Mouse (Mus musculus) layer of hippocampus, adult 9-11 months (tissue): ENCODE data around the gene Nfkbiz.

Experiments used
- DNase-seq: peaks from one replicate; pipeline ENCODE4 v3.0.0; 2022

Gene Nfkbiz

GRCm38 (mm10) chr16:55798845-55799244 lies 39.9 kb downstream of the Nfkbiz start:
- DNase-seq = no peak

- DNase-seq = no peak
Measured at GRCm38 (mm10) chr16:55790326-55790725, 48.4 kb downstream of the Nfkbiz start.

GRCm38 (mm10) chr16:55789291-55789690 lies 49.4 kb downstream of the Nfkbiz start:
- DNase-seq = no peak

- no peak for DNase-seq
Measured at GRCm38 (mm10) chr16:55788671-55789070, 50.0 kb downstream of the Nfkbiz start.

GRCm38 (mm10) chr16:55787385-55788072 lies 51.2 kb downstream of the Nfkbiz start:
- DNase-seq = no peak

- no peak for DNase-seq
Measured at GRCm38 (mm10) chr16:55784379-55784778, 54.3 kb downstream of the Nfkbiz start.

GRCm38 (mm10) chr16:55783923-55784322 lies 54.8 kb downstream of the Nfkbiz start:
- no peak for DNase-seq

GRCm38 (mm10) chr16:55782911-55783310 lies 55.8 kb downstream of the Nfkbiz start:
- no peak for DNase-seq

- no peak for DNase-seq
Measured at GRCm38 (mm10) chr16:55781809-55782208, 56.9 kb downstream of the Nfkbiz start.

GRCm38 (mm10) chr16:55780958-55781558 lies 57.6 kb downstream of the Nfkbiz start:
- no peak for DNase-seq

- no peak for DNase-seq
Measured at GRCm38 (mm10) chr16:55776329-55776728, 62.4 kb downstream of the Nfkbiz start.

GRCm38 (mm10) chr16:55770247-55770646 lies 68.5 kb downstream of the Nfkbiz start:
- DNase-seq = no peak
